Mouse (Mus musculus) heart, adult 18-20 months (tissue): ENCODE measurements at regions not wholly inside any gene's neighbourhood (a gene's known extent, or its start where the extent isn't known, plus 50 kb on each side); places are given as distances from the start of the nearest gene placed in this dataset.
A peak's percentile ranks its signal among the peaks of the same experiment; 100 is the strongest.

Source experiments
- DNase-seq, 2 experiments: peaks; one replicate each; pipeline ENCODE4 v3.0.0; 2021 to 2022; ENCODE audit warnings: mixed read lengths in 1 of 2

GRCm38 (mm10) chr6:98606680-98607079 lies 264.1 kb upstream of the Gm765 start:
- DNase-seq, result no peak

DNA sequence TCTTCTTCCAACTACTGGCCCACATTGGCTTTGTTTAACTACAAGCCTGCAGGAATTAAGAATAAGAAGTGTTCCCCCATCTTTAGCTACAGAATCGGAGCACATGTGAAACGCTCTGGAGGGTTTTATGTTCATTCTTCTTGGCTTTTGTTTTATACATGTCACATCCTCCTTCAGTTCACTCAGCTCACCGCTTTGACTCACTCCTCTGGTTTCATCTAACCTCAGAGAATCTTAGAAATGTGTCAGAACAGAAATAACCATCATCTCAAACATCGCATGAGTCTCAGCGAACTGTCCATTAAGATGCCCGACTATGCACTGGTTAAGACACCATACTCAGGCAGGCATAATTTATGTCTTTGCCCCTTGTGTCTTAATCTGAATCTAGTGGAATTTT lies 255.1 kb upstream of the Gm765 start:
- no peak for DNase-seq

DNA sequence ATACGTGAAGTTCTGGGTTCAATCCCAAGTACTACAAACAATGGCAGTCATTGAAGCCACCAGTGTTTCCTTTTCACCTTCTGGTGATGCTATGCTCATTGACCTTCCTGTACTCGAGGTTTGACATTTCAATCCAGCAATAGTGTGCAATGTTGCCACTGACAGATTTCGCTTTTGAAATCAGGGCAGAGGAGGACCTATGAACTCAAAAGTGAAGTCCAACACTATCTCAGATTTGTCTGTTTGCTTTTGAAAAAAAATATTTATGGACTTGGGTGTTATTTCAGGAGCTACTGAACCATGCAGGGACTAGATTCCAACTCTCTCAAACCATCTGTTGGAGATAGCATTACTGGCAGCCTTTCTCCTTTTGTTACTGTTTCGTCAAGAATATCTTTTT lies 248.4 kb upstream of the Gm765 start:
- DNase-seq, result no peak

- DNase-seq, result no peak
Observed at GRCm38 (mm10) chr6:98588979-98589378, 246.4 kb upstream of the Gm765 start.

GRCm38 (mm10) chr6:98584541-98584940 lies 242.0 kb upstream of the Gm765 start:
- no peak for DNase-seq

GRCm38 (mm10) chr6:98582826-98583225 lies 240.3 kb upstream of the Gm765 start:
- no peak for DNase-seq

- DNase-seq, result no peak
Observed at GRCm38 (mm10) chr6:98575227-98575626, 232.7 kb upstream of the Gm765 start.

DNA sequence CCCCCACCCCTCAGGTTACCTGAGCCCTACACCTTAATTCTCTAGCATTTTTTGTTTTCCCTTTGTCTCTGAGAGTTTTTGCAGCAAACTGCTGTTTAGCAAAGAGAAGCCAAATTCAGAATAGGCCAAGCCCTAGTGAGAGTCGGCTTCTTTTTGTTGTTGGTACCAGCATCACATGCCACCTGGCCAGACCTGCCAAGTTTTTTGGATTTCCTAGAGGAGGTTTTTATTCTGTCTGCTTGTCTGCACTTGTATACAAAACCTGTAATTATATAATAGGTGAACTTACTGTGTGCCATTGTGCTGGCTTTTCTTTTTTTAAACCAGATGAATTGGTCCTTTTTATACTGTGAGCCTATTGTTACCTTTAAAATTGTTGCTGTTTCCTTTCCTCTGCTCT lies 213.1 kb upstream of the Gm765 start:
- no peak for DNase-seq

GRCm38 (mm10) chr6:98553922-98554321 lies 211.4 kb upstream of the Gm765 start:
- DNase-seq, result no peak

DNA sequence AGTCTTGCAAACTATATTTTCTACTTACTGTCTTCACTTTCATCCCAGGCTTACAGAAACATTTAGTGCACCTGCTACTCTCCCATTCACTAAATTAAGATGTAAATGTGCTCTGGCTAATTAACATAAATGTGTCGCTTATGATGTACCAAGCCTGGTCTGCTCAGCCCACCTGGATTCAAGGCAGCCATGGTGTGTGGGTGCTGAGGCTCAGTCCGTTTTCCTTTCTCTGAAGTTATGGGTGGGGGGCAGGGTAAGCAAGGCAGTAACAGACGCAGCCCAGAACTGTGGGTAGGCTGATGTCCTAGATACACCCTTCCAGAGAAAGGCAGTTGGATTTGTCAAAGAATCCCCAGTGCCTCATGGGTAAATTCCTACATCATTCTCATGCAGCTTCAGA lies 209.2 kb upstream of the Gm765 start:
- DNase-seq, result no peak

- DNase-seq, result no peak
Observed at GRCm38 (mm10) chr6:98526882-98527440, 184.4 kb upstream of the Gm765 start.

DNA sequence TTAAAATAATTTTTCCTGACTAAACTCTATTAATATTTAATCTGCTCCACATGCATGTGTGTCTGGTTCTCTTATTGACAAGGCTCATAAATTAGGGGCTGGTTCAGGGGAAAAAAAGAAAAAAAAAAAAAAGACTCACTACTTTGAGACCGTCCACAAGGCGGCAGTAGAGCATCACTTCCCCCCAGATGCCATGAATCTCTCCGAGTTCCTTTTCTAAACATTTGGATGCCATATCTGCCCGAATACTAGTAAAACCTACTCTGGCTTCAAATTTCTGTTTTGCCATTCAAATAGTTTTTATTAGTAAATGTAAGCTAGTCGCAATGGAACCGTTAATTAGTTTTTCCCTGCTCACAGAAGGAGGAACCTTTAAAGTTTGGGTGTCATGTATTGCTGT lies 182.7 kb upstream of the Gm765 start:
- DNase-seq, result peak; percentile 15 to 67

GRCm38 (mm10) chr6:98524659-98525058 lies 182.1 kb upstream of the Gm765 start:
- no peak for DNase-seq

DNA sequence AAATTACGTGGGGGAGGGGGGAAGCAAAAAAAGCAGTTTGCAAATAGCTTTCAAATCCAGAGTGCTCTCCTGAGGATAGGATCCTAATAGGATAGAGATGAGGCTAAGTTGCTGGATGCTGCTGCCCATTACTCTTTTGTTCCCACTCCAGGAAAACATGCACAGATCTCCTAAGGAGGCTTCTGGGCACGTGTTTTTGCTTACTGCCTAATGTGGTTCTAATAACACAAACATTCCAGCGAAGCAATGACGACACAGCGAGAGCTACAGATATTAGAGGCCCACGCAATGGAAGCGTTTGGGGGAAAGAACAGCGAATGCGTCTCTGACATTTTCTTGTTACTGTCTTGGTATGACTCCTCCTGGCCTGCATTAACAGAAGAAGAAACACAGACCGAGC lies 179.0 kb upstream of the Gm765 start:
- no peak for DNase-seq

DNA sequence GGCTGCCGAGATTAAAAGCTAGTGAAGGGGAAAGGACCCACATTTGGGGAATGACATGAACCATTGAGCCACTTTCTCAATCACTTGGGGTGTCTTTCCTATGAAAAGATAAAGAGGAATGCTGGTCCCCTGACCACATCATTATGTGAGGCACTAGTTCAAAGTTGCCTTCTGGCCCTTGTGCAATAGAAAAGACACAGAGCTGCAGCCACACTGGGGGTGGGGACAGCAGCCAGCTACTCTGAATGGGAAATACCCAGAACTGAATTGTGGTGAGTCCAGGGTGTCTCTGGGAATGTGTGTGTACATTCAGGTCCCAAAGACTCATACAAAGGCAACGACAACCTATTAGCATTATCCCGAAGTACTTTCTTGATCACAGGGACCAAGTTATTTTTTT lies 172.3 kb upstream of the Gm765 start:
- DNase-seq, result no peak

DNA sequence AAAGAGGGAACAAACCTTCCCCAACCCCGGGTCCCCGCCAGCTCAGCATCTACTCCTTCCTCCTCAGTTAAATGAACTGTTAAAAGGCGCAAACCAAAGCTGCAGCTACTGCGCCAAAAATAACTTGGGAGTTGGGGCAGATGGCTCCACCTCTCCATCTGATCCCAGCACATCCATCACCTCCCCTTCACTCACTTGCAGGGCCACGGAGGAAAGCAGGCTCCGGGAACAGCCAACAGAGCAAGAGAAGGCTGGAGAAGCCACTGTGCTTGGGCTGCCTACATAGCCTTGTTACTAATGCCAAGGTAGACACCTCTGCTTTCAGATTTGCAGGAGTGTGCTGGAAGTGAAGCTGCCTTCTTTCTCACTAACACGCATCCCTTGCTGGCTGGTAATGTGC lies 171.8 kb upstream of the Gm765 start:
- no peak for DNase-seq

GRCm38 (mm10) chr6:98513217-98513616 lies 170.7 kb upstream of the Gm765 start:
- no peak for DNase-seq

DNA sequence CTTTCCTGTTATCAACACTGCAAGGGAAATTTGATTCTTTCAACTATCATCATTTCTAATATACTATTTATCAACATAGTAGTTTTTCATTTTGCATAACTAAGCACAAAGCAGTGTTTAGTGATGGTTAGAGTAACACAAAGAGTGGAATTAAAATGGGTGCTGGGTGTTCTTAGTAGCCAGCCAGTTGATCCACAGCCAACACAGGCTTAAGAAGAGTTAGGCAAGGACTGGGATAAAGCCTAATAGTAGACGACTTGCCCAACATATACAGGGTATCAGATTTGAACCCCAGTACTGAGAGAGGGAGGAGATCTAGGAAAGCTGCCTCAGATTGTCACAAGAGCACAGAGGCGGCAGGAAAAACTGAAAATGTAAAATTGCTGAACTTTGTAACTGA lies 160.2 kb upstream of the Gm765 start:
- no peak for DNase-seq

- no peak for DNase-seq
Observed at GRCm38 (mm10) chr6:98499721-98500120, 157.2 kb upstream of the Gm765 start.

- no peak for DNase-seq
Observed at GRCm38 (mm10) chr6:98486626-98487025, 144.1 kb upstream of the Gm765 start.

GRCm38 (mm10) chr6:98483319-98484123 lies 141.0 kb upstream of the Gm765 start:
- DNase-seq, result no peak

DNA sequence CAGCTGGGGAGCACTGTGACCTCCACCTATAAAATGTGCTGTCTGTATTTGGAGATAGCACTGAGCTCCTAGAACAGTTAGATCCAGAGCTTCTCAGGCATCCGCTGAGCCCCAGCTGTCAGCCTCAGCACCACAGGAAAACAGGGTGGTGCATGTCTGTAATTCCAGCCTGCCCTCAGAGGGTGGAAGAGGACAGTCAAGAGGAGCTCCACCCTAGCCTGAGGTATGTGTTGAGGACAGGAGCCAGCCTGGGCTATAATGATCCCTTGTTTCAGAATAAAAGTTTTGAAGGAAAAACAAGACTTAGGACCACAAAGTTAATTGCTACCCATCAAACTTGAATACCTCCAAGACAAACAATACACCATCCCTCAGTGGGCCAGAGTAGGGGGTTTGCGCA lies 139.8 kb upstream of the Gm765 start:
- no peak for DNase-seq

GRCm38 (mm10) chr6:98467563-98467962 lies 125.0 kb upstream of the Gm765 start:
- no peak for DNase-seq

GRCm38 (mm10) chr6:98452277-98452676 lies 109.7 kb upstream of the Gm765 start:
- DNase-seq, result no peak
